Mouse (Mus musculus) thymus, adult 2 months (tissue): ENCODE data around the gene Pcsk5. TPM values are rescaled to one million over a fixed set of nuclear protein-coding genes. Genes with fewer than 3 reads are reported as not detected.

Source experiments
- DNase-seq: peaks from one replicate; pipeline ENCODE4 v3.0.0; 2021
- H3K27ac ChIP-seq: fragments of 200-500 bp; 2 replicates; pipeline ENCODE4 v1.5.1; 2012; ENCODE audit warnings: low read length, control low read depth; ENCODE audit not compliant: control insufficient read depth, insufficient read depth
- H3K27me3 ChIP-seq: fragments of 200-500 bp; 2 replicates; pipeline ENCODE4 v1.6.1; 2012; ENCODE audit warnings: mild to moderate bottlenecking, low read length, moderate library complexity, mixed read lengths; ENCODE audit not compliant: control insufficient read depth, insufficient read depth
- H3K36me3 ChIP-seq: fragments of 200-500 bp; 2 replicates; pipeline ENCODE4 v1.6.1; 2012; ENCODE audit warnings: mild to moderate bottlenecking, low read length, moderate library complexity; ENCODE audit not compliant: control insufficient read depth, insufficient read depth
- H3K4me1 ChIP-seq: fragments of 200-500 bp; replicated peaks from 2 replicates; pipeline ENCODE4 v1.6.1; 2012; ENCODE audit warnings: low read length; ENCODE audit not compliant: control insufficient read depth, insufficient read depth
- H3K4me3 ChIP-seq: fragments of 200-500 bp; 2 replicates; pipeline ENCODE4 v1.5.1; 2012; ENCODE audit warnings: mild to moderate bottlenecking, low read length, control low read depth, moderate library complexity; ENCODE audit not compliant: control insufficient read depth, insufficient read depth
- CTCF ChIP-seq: fragments of 200-500 bp; IDR thresholded peaks from 2 replicates; pipeline ENCODE4 v1.5.1; 2012; ENCODE audit warnings: mild to moderate bottlenecking, control low read depth, low read length, moderate library complexity, borderline replicate concordance; ENCODE audit not compliant: control insufficient read depth, poor library complexity, insufficient read depth; ENCODE audit errors: extremely low read depth
- POLR2A ChIP-seq: fragments of 200-500 bp; IDR thresholded peaks from 2 replicates; pipeline ENCODE4 v1.6.1; 2012; ENCODE audit warnings: mild to moderate bottlenecking, low read length, control low read depth, moderate library complexity; ENCODE audit not compliant: control insufficient read depth, poor library complexity, insufficient read depth; ENCODE audit errors: extremely low read depth
- WGBS: fragments of 180-500 bp; shearing (Covaris S2); methylation state at CpG from one replicate; pipeline ENCODE4 v1.1.7; 2018; 5-methylcytosine and 5-hydroxymethylcytosine counted together
- polyA plus RNA-seq: library from polyadenylated mRNA; depleted of rRNA; stranded (reverse); fragments of >200 nt; gene quantifications from 2 replicates; pipeline ENCODE4 v1.2.3, GENCODE M21; 2012

Gene Pcsk5
- polyA plus RNA-seq, 1 experiment = 0.58 TPM

DNA sequence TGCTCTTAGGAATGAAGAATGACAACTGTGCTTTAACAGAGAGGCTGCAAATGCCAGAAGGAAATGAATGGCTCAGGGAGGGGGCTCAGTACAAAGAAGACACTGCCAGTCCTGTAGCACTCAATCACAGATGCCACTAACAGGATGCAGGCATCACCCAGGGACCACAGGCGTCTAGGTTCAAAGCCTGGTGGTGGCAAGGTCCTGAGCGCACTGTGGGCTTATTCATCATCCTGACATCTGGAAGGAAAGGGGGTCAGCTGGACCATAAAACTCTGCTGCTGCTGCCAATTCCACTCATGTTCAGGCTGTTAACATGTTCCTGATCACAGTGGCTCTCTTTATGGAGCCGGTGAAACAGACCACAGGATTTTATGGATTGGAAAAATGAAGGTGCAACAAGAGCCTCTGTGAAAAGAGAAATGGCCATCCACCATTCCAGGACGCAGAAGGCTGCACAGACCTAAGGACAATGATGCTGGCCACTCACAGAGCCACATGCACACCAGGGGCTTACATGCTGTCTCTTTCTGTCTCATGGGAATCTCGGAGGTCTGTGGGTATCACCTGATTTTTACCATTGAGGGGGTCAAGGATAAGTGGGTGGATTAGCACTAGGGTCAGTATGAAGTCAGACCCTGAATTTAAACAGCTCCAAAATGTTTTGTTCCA lies 186.5 kb downstream of the Pcsk5 start:
- TF ChIP-seq POLR2A (no peak), CTCF (no peak)
- no peak overlapping the region for H3K27ac ChIP-seq
- no peak for DNase-seq
- no peaks in the 10 kb centered on the region for H3K4me1 ChIP-seq
- 17% methylated on average over 5 of the region's 5 CpGs for WGBS
- no peak overlapping the region for H3K4me3 ChIP-seq
- H3K36me3 ChIP-seq = no peaks in the 10 kb centered on the region
- no peaks in the 10 kb centered on the region for H3K27me3 ChIP-seq

DNA sequence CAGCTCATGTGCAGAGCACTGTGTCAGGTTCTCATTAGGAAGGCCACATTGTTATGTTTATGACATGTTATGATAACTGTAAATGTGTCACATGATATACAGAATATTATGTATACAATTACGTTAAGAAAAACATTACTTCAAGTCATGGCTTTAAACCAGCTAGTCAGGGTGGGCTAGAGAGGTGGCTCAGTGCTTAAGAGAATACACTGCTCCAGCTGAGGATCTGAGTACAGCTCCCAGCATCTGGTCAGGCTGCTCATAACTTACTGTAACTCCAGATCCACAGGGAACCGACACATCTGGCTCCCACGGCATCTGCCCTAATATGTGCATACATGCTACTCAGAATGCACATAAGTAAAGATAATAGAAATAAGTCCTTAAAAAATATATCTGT lies 187.5 kb downstream of the Pcsk5 start:
- no peaks in the 10 kb centered on the region for H3K27me3 ChIP-seq
- no peak for DNase-seq
- H3K36me3 ChIP-seq = no peaks in the 10 kb centered on the region
- no peaks in the 10 kb centered on the region for H3K4me1 ChIP-seq
- H3K4me3 ChIP-seq = no peak overlapping the region
- H3K27ac ChIP-seq = no peak overlapping the region
- TF ChIP-seq POLR2A (no peak), CTCF (no peak)
- 94% methylated on average over 3 of the region's 3 CpGs for WGBS

DNA sequence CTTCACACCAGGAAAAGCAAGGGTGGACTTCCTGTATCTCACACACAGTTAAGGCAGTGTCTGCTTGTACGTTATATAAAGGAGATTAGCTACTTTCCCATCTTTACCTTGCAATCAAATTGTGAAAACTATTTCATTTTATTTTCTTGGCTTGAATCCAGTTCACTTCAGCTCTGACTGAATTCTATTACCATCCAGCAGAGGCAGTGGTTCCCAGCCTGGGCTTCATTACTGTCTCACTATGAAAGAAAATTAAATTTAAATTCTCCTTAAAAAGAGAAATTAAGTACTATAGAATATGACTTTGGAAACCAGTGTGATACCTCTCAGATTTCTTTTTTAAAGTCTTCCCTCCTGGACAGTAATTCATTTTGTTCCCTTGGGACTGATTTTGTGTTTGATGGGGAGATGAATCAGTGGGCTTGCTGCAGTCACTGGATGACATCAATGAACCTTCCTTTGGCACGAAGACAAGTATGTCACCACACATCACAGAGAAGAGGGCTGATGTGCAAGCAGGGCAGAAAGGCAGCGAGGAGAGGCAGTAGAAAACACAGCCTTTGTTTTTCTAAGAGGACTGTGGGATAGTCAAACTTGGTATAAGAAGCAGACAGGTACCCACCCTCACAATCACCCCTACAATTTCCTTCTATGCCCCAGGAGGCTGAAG lies 194.2 kb downstream of the Pcsk5 start:
- Histone ChIP-seq H3K27ac (no peak overlapping the region), H3K27me3 (no peaks in the 10 kb centered on the region), H3K4me1 (no peaks in the 10 kb centered on the region), H3K4me3 (no peak overlapping the region), H3K36me3 (no peaks in the 10 kb centered on the region)
- DNase-seq = no peak
- TF ChIP-seq POLR2A (no peak), CTCF (no peak)
- WGBS = 60% methylated on average over 3 of the region's 3 CpGs

DNA sequence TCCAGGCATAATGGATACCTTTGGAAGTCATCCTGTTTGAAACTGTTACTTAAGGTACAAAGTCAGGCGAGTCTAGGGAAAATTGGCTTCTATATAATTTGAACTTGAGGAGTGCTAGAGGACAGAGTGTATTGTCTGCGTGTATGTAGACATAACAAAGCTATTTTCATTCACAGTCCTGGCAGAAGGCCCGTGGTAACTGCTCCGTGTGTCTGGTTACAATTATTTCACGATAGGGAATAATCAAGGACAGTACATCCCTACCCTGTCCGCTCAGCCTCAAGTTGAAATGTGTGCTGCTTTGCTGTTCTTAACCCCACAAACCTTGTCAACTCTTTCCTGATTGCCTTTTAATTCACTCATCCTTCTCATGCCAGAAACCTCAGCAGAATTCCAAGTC lies 201.4 kb downstream of the Pcsk5 start:
- no peak for DNase-seq
- no peak overlapping the region for H3K4me3 ChIP-seq
- no peak overlapping the region for H3K27ac ChIP-seq
- no peaks in the 10 kb centered on the region for H3K36me3 ChIP-seq
- H3K4me1 ChIP-seq = no peaks in the 10 kb centered on the region
- WGBS = 90% methylated on average over 6 of the region's 6 CpGs
- TF ChIP-seq CTCF (no peak), POLR2A (no peak)
- no peaks in the 10 kb centered on the region for H3K27me3 ChIP-seq

DNA sequence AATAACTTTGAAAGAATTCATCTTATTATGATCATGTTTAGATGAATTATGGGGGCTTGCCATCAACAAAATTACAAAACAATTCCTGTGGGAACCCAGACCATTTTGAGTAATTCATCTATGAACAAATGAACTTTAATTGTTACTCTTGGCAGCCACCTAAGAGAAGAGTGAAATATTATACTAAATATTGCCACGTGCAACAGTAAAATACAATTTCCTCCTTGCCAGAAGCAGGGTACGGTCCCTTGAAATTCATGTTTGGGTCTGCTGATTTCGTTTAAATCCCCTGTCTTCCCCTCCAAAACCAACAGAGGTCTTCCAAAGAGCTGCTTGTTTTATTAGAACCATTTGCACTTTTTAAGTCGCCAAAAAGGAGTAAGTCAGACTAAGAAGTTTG lies 221.8 kb downstream of the Pcsk5 start:
- WGBS = 86% methylated on average over 4 of the region's 4 CpGs
- H3K36me3 ChIP-seq = no peaks in the 10 kb centered on the region

DNA sequence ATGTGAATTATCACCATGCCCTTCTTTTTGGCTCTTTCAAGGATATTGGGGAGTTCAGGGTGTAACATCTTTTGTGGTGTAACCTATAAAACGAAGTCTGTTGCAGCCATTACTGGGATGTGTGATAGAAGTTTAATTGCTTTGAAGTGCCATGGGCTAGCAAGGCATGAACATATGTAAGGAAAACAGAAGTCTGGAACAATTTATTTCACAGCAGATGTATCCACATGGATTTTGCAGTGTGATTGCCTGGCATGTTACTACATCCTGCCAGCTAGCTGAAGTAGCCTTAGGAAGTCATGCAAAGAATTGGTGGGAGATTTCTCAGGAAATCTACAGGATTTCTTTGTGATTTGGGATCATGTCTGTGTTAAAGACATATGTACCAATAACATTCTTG lies 230.9 kb downstream of the Pcsk5 start:
- Histone ChIP-seq H3K4me3 (no peak overlapping the region), H3K4me1 (no peaks in the 10 kb centered on the region), H3K36me3 (no peaks in the 10 kb centered on the region), H3K27me3 (no peaks in the 10 kb centered on the region), H3K27ac (no peak overlapping the region)
- DNase-seq = no peak
- TF ChIP-seq POLR2A (no peak), CTCF (no peak)
- 75% methylated on average over 1 of the region's 1 CpGs for WGBS

More for the DNA sequence above, 221.8 kb downstream of the Pcsk5 start:
- Histone ChIP-seq H3K27me3 (no peaks in the 10 kb centered on the region), H3K4me3 (no peak overlapping the region), H3K27ac (no peak overlapping the region), H3K4me1 (no peaks in the 10 kb centered on the region)
- TF ChIP-seq CTCF (no peak), POLR2A (no peak)
- no peak for DNase-seq

DNA sequence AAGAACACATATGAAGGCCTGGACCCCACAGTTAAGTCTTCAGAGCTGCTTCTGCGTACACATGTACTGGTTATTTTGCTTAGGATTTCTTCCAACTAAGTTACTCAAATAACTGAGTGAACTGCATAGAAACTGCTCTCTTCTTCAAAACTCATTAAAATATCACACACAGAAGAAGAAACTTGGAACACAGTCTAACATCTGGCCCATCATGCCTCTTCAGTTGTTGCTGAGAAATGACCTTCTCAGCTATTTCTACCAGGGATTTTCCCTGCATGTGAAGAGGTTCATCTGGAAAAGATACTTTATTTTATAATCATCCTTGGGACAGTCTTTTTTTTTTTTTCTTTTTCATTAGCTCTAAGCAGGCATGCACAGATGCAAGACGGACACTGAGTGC lies 231.3 kb downstream of the Pcsk5 start:
- no peak for DNase-seq
- Histone ChIP-seq H3K4me1 (no peaks in the 10 kb centered on the region), H3K27ac (no peak overlapping the region), H3K4me3 (no peak overlapping the region), H3K27me3 (no peaks in the 10 kb centered on the region), H3K36me3 (no peaks in the 10 kb centered on the region)
- WGBS = 90% methylated on average over 2 of the region's 2 CpGs
- TF ChIP-seq POLR2A (no peak), CTCF (no peak)
